Mouse (Mus musculus): Measurements from ENCODE around the gene Tcirg1.

DNA sequence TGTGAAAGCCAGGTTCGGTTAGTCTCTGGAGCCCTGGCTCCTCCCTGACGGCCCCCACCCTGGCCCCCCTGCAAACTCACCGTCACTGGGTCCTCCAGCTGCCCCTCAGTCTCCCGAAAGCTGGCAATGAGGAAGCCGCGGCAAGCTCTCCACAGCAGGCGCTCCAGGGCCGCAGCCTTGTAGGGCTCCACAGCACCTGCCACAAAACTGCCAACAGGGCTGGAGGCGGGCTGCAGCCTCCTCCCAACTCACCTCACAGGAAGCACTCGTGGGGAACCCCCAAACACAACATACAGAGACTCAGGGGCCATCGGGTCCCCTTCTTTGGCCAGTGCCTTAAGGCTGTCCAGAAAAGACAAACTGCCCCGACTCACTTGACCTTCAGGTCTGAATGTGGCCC is 4.0 kb downstream of the Tcirg1 start:
- TF ChIP-seq CTCF (IDR thresholded peaks at IDR 0.05; ENCODE audit: borderline replicate concordance, extremely low read depth, insufficient read depth, insufficient read length), result no peak
- no peak for TF ChIP-seq POLR2A (IDR thresholded peaks at IDR 0.05; ENCODE audit: borderline replicate concordance, extremely low read depth, insufficient read depth, insufficient read length, poor library complexity, severe bottlenecking)
